ENCODE assay signal across 8 mouse cellular contexts in genomic region chr17:31658136-31658467, GRCm38 (mm10). TPM values are rescaled to one million over a fixed set of nuclear protein-coding genes. Genes with fewer than 3 reads are reported as not detected.
DNase-seq lines count a peak whose midpoint lies in the region; ATAC-seq lines count a peak whose summit lies in the region.

No protein-coding gene starts in this region.

- under 1% methylated on average over 27 of the region's 27 CpGs for WGBS in liver, embryonic 11.5 days
- 0% methylated on average over 27 of the region's 27 CpGs for WGBS in stomach, embryonic 15.5 days

- no peak for ATAC-seq in erythroblast, adult 5-6 weeks (replicated peaks; ENCODE audit: low FRiP score, poor library complexity, severe bottlenecking)
- no peak for ATAC-seq in liver, embryonic 11.5 days (replicated peaks; ENCODE audit: low FRiP score)
- no peak; the same call in 1 of the 2 replicates for ATAC-seq in stomach, embryonic 15.5 days (ENCODE audit: insufficient read depth, low FRiP score, low read depth)
- ATAC-seq in monocyte, adult 5-6 weeks (replicated peaks; ENCODE audit: insufficient number of reproducible peaks, low FRiP score, low TSS enrichment, poor library complexity, severe bottlenecking), result no peak

- H3K9me3 ChIP-seq in erythroblast, embryonic 14.5 days (ENCODE audit: control insufficient read depth, low read length), result peaks cover 2% of the 10 kb centered on the region; the same call in 1 of the 2 replicates
- no peaks in the 10 kb centered on the region for H3K9me3 ChIP-seq in liver, embryonic 11.5 days (ENCODE audit: control insufficient read depth, low read length)
- H3K9me3 ChIP-seq in stomach, embryonic 15.5 days, result no peaks in the 10 kb centered on the region

- peak; percentile 16 for DNase-seq in thymus, postnatal 0 days (ENCODE audit: low spot score)
- no peak for DNase-seq in thymus, postnatal 25 days
- DNase-seq in liver, embryonic 11.5 days (ENCODE audit: low spot score), result no peak
- no peak for DNase-seq in gastrocnemius, postnatal 25 days

- peaks cover 4% of the 10 kb centered on the region; the same call in 1 of the 2 replicates for H3K27me3 ChIP-seq in erythroblast, embryonic 14.5 days (ENCODE audit: control insufficient read depth)
- no peaks in the 10 kb centered on the region for H3K27me3 ChIP-seq in liver, embryonic 11.5 days (replicated peaks; ENCODE audit: control insufficient read depth, insufficient read depth, low read length)
- H3K27me3 ChIP-seq in stomach, embryonic 15.5 days (replicated peaks), result no peaks in the 10 kb centered on the region

- H3K9ac ChIP-seq in liver, embryonic 11.5 days (ENCODE audit: low read depth, low read length), result peak overlapping the region; percentile 98
- peak overlapping the region; percentile 89 for H3K9ac ChIP-seq in stomach, embryonic 15.5 days

- H3K36me3 ChIP-seq in erythroblast, embryonic 14.5 days (ENCODE audit: control insufficient read depth), result peaks cover 43% of the 10 kb centered on the region
- H3K36me3 ChIP-seq in liver, embryonic 11.5 days (ENCODE audit: control insufficient read depth, insufficient read depth, low read length), result peaks cover 27% of the 10 kb centered on the region
- peaks cover 18% of the 10 kb centered on the region for H3K36me3 ChIP-seq in stomach, embryonic 15.5 days

- peak overlapping the region; percentile 88 for H3K4me3 ChIP-seq in erythroblast, embryonic 14.5 days (replicated peaks)
- peak overlapping the region; percentile 98 for H3K4me3 ChIP-seq in liver, embryonic 11.5 days (ENCODE audit: low read depth, low read length)
- H3K4me3 ChIP-seq in stomach, embryonic 15.5 days (replicated peaks), result peak overlapping the region; percentile 70

- H3K4me2 ChIP-seq in liver, embryonic 11.5 days, result peak overlapping the region; percentile 90
- H3K4me2 ChIP-seq in stomach, embryonic 15.5 days, result peak overlapping the region; percentile 60

- peaks cover 51% of the 10 kb centered on the region for H3K4me1 ChIP-seq in erythroblast, embryonic 14.5 days (ENCODE audit: control insufficient read depth)
- H3K4me1 ChIP-seq in liver, embryonic 11.5 days (replicated peaks; ENCODE audit: control insufficient read depth, insufficient read depth, low read length), result peaks cover 15% of the 10 kb centered on the region
- peaks cover 11% of the 10 kb centered on the region for H3K4me1 ChIP-seq in stomach, embryonic 15.5 days

- peak overlapping the region; percentile 91 for H3K27ac ChIP-seq in liver, embryonic 11.5 days (ENCODE audit: low read depth, low read length)
- peak overlapping the region; percentile 75 for H3K27ac ChIP-seq in stomach, embryonic 15.5 days

RNA-seq across cellular contexts. Expression of gene U2af1, which starts 0.6 kb away (rescaled TPM):
- polyA plus RNA-seq in erythroblast, embryonic 14.5 days (2012), result 10.6 and 10.8 TPM in 2 replicates
- total RNA-seq in erythroblast, adult 5-6 weeks (2015; ENCODE audit: low replicate concordance), result 13.0 and 21.9 TPM in 2 replicates
- total RNA-seq in erythroblast, adult 5-6 weeks (2017; ENCODE audit: low replicate concordance), result 69.0 and 110 TPM in 2 replicates
- 361 and 388 TPM in 2 replicates for polyA plus RNA-seq in thymus, postnatal 0 days (2015; fragmentation: Nextera tagmentation; extraction: Ambion mirVana)
- 188 and 210 TPM in 2 replicates for polyA plus RNA-seq in liver, embryonic 11.5 days (2014; fragmentation: Nextera tagmentation; extraction: Ambion mirVana)
- 301 and 311 TPM in 2 replicates for polyA plus RNA-seq in stomach, embryonic 15.5 days (2015; fragmentation: Nextera tagmentation; extraction: Ambion mirVana)
- total RNA-seq in gastrocnemius, postnatal 25 days (2021), result 10 to 100 TPM; 57.1 to 65.9 TPM
- 159 to 195 TPM (median 172 TPM) in 3 replicates for total RNA-seq in monocyte, adult 5-6 weeks (2017)

RNA-seq across cellular contexts. Expression of gene Cryaa, which starts 19.5 kb away (rescaled TPM):
- not detected in 2 replicates for polyA plus RNA-seq in erythroblast, embryonic 14.5 days (2012)
- not detected in 2 replicates for total RNA-seq in erythroblast, adult 5-6 weeks (2015; ENCODE audit: low replicate concordance)
- total RNA-seq in erythroblast, adult 5-6 weeks (2017; ENCODE audit: low replicate concordance), result not detected in 2 replicates
- 2.3 and 2.8 TPM in 2 replicates for polyA plus RNA-seq in thymus, postnatal 0 days (2015; fragmentation: Nextera tagmentation; extraction: Ambion mirVana)
- not detected in 2 replicates for polyA plus RNA-seq in liver, embryonic 11.5 days (2014; fragmentation: Nextera tagmentation; extraction: Ambion mirVana)
- polyA plus RNA-seq in stomach, embryonic 15.5 days (2015; fragmentation: Nextera tagmentation; extraction: Ambion mirVana), result 0.21 TPM in 1 of 2 replicates, not detected in the other
- total RNA-seq in gastrocnemius, postnatal 25 days (2021), result not detected
- not detected in 3 replicates for total RNA-seq in monocyte, adult 5-6 weeks (2017)

RNA-seq across cellular contexts. Expression of gene Cbs, which starts 21.1 kb away (rescaled TPM):
- polyA plus RNA-seq in erythroblast, embryonic 14.5 days (2012), result 0.01 and 0.05 TPM in 2 replicates
- total RNA-seq in erythroblast, adult 5-6 weeks (2015; ENCODE audit: low replicate concordance), result not detected in 2 replicates
- not detected in 2 replicates for total RNA-seq in erythroblast, adult 5-6 weeks (2017; ENCODE audit: low replicate concordance)
- polyA plus RNA-seq in thymus, postnatal 0 days (2015; fragmentation: Nextera tagmentation; extraction: Ambion mirVana), result 0.71 and 0.88 TPM in 2 replicates
- polyA plus RNA-seq in liver, embryonic 11.5 days (2014; fragmentation: Nextera tagmentation; extraction: Ambion mirVana), result 7.3 and 8.3 TPM in 2 replicates
- 24.5 and 38.2 TPM in 2 replicates for polyA plus RNA-seq in stomach, embryonic 15.5 days (2015; fragmentation: Nextera tagmentation; extraction: Ambion mirVana)
- 1 to 10 TPM in 1 of 2 experiments, under 1 TPM in 1; 0.59 to 1.7 TPM for total RNA-seq in gastrocnemius, postnatal 25 days (2021)
- not detected in 3 replicates for total RNA-seq in monocyte, adult 5-6 weeks (2017)

Comparison
In these comparisons a context has a peak if more than half of its experiments do, and no peak if none do; other contexts are left out.
1. RNA of gene U2af1, which starts 0.6 kb away (polyA plus RNA-seq): 361 to 388 TPM in thymus, postnatal 0 days, 301 to 311 TPM in stomach, embryonic 15.5 days and 188 to 210 TPM in liver, embryonic 11.5 days; 10.6 to 10.8 TPM in erythroblast, embryonic 14.5 days; every median in the first group is over 10 times any median in the second.
2. Peak in every context shown above with its lines, with median percentiles within 50 percentile points of each other: H3K4me3 ChIP-seq.